Mouse (Mus musculus) liver, embryonic 12.5 days (tissue): ENCODE data around the gene Pnpla6. TPM values are rescaled to one million over a fixed set of nuclear protein-coding genes. Genes with fewer than 3 reads are reported as not detected.

Experiments
- ATAC-seq: fragments of 200-750 bp; cut with Nextera tagmentation; 2 replicates; pipeline ENCODE4 v1.8.0; 2017; ENCODE audit warnings: moderate number of reproducible peaks, mild to moderate bottlenecking, moderate library complexity
- H3K27ac ChIP-seq: fragments of 300-500 bp; sonication (generic); 2 replicates; pipeline ENCODE4 v1.5.1; 2016; ENCODE audit warnings: mild to moderate bottlenecking
- H3K27me3 ChIP-seq: fragments of 300-500 bp; sonication (generic); replicated peaks from 2 replicates; pipeline ENCODE4 v1.6.1; 2016; ENCODE audit warnings: mild to moderate bottlenecking, moderate library complexity
- H3K36me3 ChIP-seq: fragments of 300-500 bp; sonication (generic); 2 replicates; pipeline ENCODE4 v1.6.1; 2016; ENCODE audit warnings: mild to moderate bottlenecking, moderate library complexity
- H3K4me1 ChIP-seq: fragments of 300-500 bp; sonication (generic); 2 replicates; pipeline ENCODE4 v1.6.1; 2016
- H3K4me2 ChIP-seq: fragments of 300-500 bp; sonication (generic); 2 replicates; pipeline ENCODE4 v1.6.1; 2016; ENCODE audit warnings: mild to moderate bottlenecking, moderate library complexity
- H3K4me3 ChIP-seq: fragments of 300-500 bp; sonication (generic); 2 replicates; pipeline ENCODE4 v1.5.1; 2016; ENCODE audit warnings: mild to moderate bottlenecking, moderate library complexity
- H3K9ac ChIP-seq: fragments of 300-500 bp; sonication (generic); 2 replicates; pipeline ENCODE4 v1.6.1; 2016; ENCODE audit warnings: mild to moderate bottlenecking, moderate library complexity
- H3K9me3 ChIP-seq: fragments of 300-500 bp; sonication (generic); replicated peaks from 2 replicates; pipeline ENCODE4 v1.6.1; 2016; ENCODE audit warnings: mild to moderate bottlenecking, moderate library complexity
- whole genome bisulfite sequencing: fragments of 180-500 bp; shearing (Covaris S2); methylation state at CpG from one replicate; pipeline ENCODE4 v1.1.7; 2016; ENCODE audit not compliant: insufficient replicate concordance; 5-methylcytosine and 5-hydroxymethylcytosine counted together
- polyA plus RNA-seq: library from polyadenylated mRNA; unstranded; fragments of >200 nt; fragmentation: Nextera tagmentation; extraction: Ambion mirVana; gene quantifications from 2 replicates; pipeline ENCODE4 v1.2.1, GENCODE M21; 2016

The Pnpla6 gene
- 14.7 and 17.1 TPM in 2 replicates for polyA plus RNA-seq

- Histone ChIP-seq H3K9me3 (no peaks in the 10 kb centered on the region), H3K27me3 (no peaks in the 10 kb centered on the region), H3K9ac (peak within 1 kb of the TSS; percentile 71), H3K36me3 (peaks cover 35% of the 10 kb centered on the region), H3K4me2 (peak within 1 kb of the TSS; percentile 91), H3K4me1 (peaks cover 39% of the 10 kb centered on the region), H3K4me3 (peak within 1 kb of the TSS; percentile 73), H3K27ac (peak within 1 kb of the TSS; percentile 80)
- ATAC-seq, result peak; percentile 64
- WGBS, result 2% methylated on average over 25 of the region's 25 CpGs
Measured at GRCm38 (mm10) chr8:3515260-3515671, at the start of gene Pnpla6. TSS of gene Pnpla6 (plus strand) at chr8:3515384.

- peak within 1 kb of the TSS; percentile 70 for H3K9ac ChIP-seq
- WGBS, result 7% methylated on average over 32 of the region's 32 CpGs
- no peaks in the 10 kb centered on the region for H3K27me3 ChIP-seq
- H3K36me3 ChIP-seq, result no peaks in the 10 kb centered on the region
- H3K4me1 ChIP-seq, result peaks cover 16% of the 10 kb centered on the region
- peak; percentile 89 for ATAC-seq
- peak within 1 kb of the TSS; percentile 81 for H3K4me2 ChIP-seq
- no peaks in the 10 kb centered on the region for H3K9me3 ChIP-seq
- peak within 1 kb of the TSS; percentile 58 for H3K27ac ChIP-seq
- H3K4me3 ChIP-seq, result peak within 1 kb of the TSS; percentile 64
Measured at GRCm38 (mm10) chr8:3467006-3467885, 47.9 kb upstream of the Pnpla6 start, which contains the start of gene Pex11g. TSS of gene Pex11g (minus strand) at chr8:3467680.

GRCm38 (mm10) chr8:3467886-3468545 is 47.2 kb upstream of the Pnpla6 start:
- Histone ChIP-seq H3K4me3 (peak overlapping the region; percentile 64), H3K36me3 (no peaks in the 10 kb centered on the region), H3K27me3 (no peaks in the 10 kb centered on the region), H3K4me1 (peaks cover 16% of the 10 kb centered on the region), H3K4me2 (peak overlapping the region; percentile 81), H3K9me3 (no peaks in the 10 kb centered on the region), H3K9ac (peak overlapping the region; percentile 70), H3K27ac (peak overlapping the region; percentile 58)
- WGBS, result 50% methylated on average over 9 of the region's 9 CpGs
- ATAC-seq, result no peak; the same call in 1 of the 2 replicates

DNA sequence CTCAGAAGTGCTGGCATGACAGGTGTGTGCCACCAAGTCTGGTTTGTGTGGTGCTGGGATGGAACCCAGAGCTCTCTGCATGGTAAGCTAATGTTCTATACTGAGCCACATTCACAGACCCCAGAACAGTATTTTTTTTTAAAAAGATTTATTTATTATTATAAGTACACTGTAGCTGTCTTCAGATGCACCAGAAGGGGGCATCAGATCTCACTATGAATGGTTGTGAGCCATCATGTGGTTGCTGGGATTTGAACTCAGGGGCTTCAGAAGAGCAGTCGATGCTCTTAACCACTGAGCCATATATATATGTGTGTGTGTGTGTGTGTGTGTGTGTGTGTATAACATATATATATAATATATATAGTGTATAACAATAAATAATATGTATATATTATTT is 46.3 kb upstream of the Pnpla6 start:
- WGBS, result 69% methylated on average over 1 of the region's 1 CpGs
- no peak overlapping the region for H3K9ac ChIP-seq
- H3K9me3 ChIP-seq, result no peaks in the 10 kb centered on the region
- peaks cover 16% of the 10 kb centered on the region for H3K4me1 ChIP-seq
- no peaks in the 10 kb centered on the region; the same call in 1 of the 2 replicates for H3K27me3 ChIP-seq
- H3K4me3 ChIP-seq, result no peak overlapping the region
- H3K27ac ChIP-seq, result no peak overlapping the region
- no peak overlapping the region for H3K4me2 ChIP-seq
- H3K36me3 ChIP-seq, result no peaks in the 10 kb centered on the region
- ATAC-seq, result no peak

- ATAC-seq, result no peak
- Histone ChIP-seq H3K36me3 (no peaks in the 10 kb centered on the region), H3K4me3 (no peak within 1 kb of the TSS), H3K9ac (no peak within 1 kb of the TSS), H3K27me3 (peaks cover 3% of the 10 kb centered on the region), H3K4me1 (peaks cover 16% of the 10 kb centered on the region), H3K9me3 (no peaks in the 10 kb centered on the region), H3K27ac (no peak within 1 kb of the TSS), H3K4me2 (no peak within 1 kb of the TSS)
Measured at GRCm38 (mm10) chr8:3470562-3470961, 44.6 kb upstream of the Pnpla6 start, which contains the start of gene Tex45. TSS of gene Tex45 (plus strand) at chr8:3470862.

GRCm38 (mm10) chr8:3475715-3476429 is 39.3 kb upstream of the Pnpla6 start:
- Histone ChIP-seq H3K4me3 (peak overlapping the region; percentile 18; the same call in 1 of the 2 replicates), H3K4me1 (no peaks in the 10 kb centered on the region), H3K36me3 (no peaks in the 10 kb centered on the region), H3K4me2 (peak overlapping the region; percentile 46), H3K27ac (no peak overlapping the region), H3K9ac (no peak overlapping the region), H3K27me3 (peaks cover 31% of the 10 kb centered on the region), H3K9me3 (no peaks in the 10 kb centered on the region)
- 20% methylated on average over 37 of the region's 37 CpGs for WGBS
- ATAC-seq, result no peak

- peaks cover 6% of the 10 kb centered on the region for H3K4me1 ChIP-seq
- no peak overlapping the region for H3K4me3 ChIP-seq
- H3K36me3 ChIP-seq, result no peaks in the 10 kb centered on the region
- WGBS, result 51% methylated on average over 4 of the region's 4 CpGs
- H3K27me3 ChIP-seq, result peaks cover 45% of the 10 kb centered on the region
- ATAC-seq, result no peak
- no peaks in the 10 kb centered on the region for H3K9me3 ChIP-seq
- no peak overlapping the region for H3K9ac ChIP-seq
- no peak overlapping the region for H3K27ac ChIP-seq
- no peak overlapping the region for H3K4me2 ChIP-seq
Measured at GRCm38 (mm10) chr8:3480221-3480785, 34.9 kb upstream of the Pnpla6 start.

DNA sequence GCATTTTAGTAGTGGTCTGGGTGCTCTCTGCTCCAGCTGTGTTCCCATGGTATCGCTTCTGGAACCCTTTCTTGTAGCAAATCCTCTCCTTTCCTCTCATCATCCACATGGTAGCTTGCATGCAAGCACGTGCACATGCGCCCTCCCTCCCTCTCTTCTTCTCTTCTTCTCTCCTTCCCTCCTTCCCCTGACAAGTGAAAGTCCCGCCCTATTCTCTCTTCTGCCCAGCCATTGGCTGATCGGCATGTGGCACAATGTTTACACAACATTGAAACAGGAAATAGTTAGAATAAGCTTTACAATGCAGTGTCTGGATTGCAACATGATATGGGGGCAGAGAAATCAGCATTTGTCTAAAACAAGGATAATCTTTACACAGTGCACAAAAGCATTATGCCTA is 33.6 kb upstream of the Pnpla6 start:
- peaks cover 32% of the 10 kb centered on the region for H3K27me3 ChIP-seq
- H3K4me3 ChIP-seq, result no peak overlapping the region
- no peak overlapping the region for H3K27ac ChIP-seq
- H3K4me2 ChIP-seq, result no peak overlapping the region
- no peaks in the 10 kb centered on the region for H3K9me3 ChIP-seq
- H3K36me3 ChIP-seq, result no peaks in the 10 kb centered on the region
- no peak overlapping the region for H3K9ac ChIP-seq
- 32% methylated on average over 5 of the region's 5 CpGs for WGBS
- ATAC-seq, result no peak
- peaks cover 6% of the 10 kb centered on the region for H3K4me1 ChIP-seq

DNA sequence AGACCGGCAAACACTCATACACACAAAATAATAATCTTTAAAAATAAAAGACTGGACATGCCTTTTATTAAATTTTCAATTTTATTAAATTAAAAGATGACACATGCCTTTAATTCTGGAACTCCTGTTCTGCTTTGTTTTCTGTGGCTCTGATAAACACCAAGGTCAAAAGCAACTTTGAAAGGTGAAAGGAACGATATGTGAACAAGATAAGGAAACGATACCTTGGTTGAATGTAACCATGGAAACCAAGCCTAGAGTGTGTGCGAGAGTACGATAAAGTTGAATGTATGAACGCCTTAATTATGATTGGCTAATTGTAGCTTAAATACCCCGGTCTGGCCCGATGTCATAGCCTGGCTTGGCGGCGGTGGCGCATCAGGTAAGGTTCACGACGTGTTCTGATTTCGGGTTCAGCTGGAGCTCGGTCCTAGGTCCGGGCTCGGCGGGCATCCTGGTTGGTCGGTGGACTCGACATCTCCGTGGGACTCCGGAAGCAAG is 32.9 kb upstream of the Pnpla6 start:
- no peaks in the 10 kb centered on the region for H3K9me3 ChIP-seq
- peaks cover 6% of the 10 kb centered on the region for H3K4me1 ChIP-seq
- no peak overlapping the region for H3K9ac ChIP-seq
- ATAC-seq, result no peak; the same call in 1 of the 2 replicates
- no peaks in the 10 kb centered on the region for H3K36me3 ChIP-seq
- H3K4me3 ChIP-seq, result no peak overlapping the region
- H3K4me2 ChIP-seq, result no peak overlapping the region
- no peak overlapping the region for H3K27ac ChIP-seq
- H3K27me3 ChIP-seq, result peaks cover 25% of the 10 kb centered on the region
- 70% methylated on average over 22 of the region's 22 CpGs for WGBS

DNA sequence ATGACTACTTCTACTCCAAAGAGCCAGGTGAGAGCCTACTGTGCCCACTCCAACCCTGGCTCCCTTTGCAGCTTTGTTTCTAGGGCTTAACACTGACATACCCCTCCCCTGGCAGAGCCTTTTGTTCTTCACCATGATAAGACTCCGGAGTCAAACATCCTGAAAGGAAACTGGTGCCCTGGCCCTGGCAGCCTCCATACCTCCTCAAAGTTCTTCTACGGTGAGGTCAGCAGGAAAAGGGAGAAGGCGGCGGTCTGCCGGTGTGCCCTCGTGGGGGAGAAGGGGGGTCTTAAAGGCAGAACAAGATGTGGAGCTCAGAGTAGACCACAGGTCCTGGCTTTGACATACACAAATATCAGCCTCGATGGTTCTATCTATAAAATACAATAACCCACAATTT is 31.6 kb upstream of the Pnpla6 start:
- no peaks in the 10 kb centered on the region for H3K36me3 ChIP-seq
- no peaks in the 10 kb centered on the region for H3K9me3 ChIP-seq
- 37% methylated on average over 7 of the region's 7 CpGs for WGBS
- H3K4me3 ChIP-seq, result no peak overlapping the region
- no peak overlapping the region for H3K9ac ChIP-seq
- no peak overlapping the region for H3K27ac ChIP-seq
- H3K27me3 ChIP-seq, result peaks cover 15% of the 10 kb centered on the region; the same call in 1 of the 2 replicates
- no peak overlapping the region for H3K4me2 ChIP-seq
- peaks cover 6% of the 10 kb centered on the region for H3K4me1 ChIP-seq
- no peak for ATAC-seq

- Histone ChIP-seq H3K9ac (no peak overlapping the region), H3K27me3 (peaks cover 15% of the 10 kb centered on the region; the same call in 1 of the 2 replicates), H3K27ac (no peak overlapping the region), H3K4me2 (no peak overlapping the region), H3K36me3 (no peaks in the 10 kb centered on the region), H3K4me1 (peaks cover 6% of the 10 kb centered on the region), H3K4me3 (no peak overlapping the region), H3K9me3 (no peaks in the 10 kb centered on the region)
- WGBS, result 12% methylated on average over 5 of the region's 5 CpGs
- ATAC-seq, result peak; percentile 40; the same call in 1 of the 2 replicates
Measured at GRCm38 (mm10) chr8:3485192-3485591, 30.0 kb upstream of the Pnpla6 start.
